Mouse (Mus musculus): ENCODE data around the gene Fes. TPM values are rescaled to one million over a fixed set of nuclear protein-coding genes. Genes with fewer than 3 reads are reported as not detected.

The Fes gene
- polyA plus RNA-seq, 1 experiment: 5.9 TPM

DNA sequence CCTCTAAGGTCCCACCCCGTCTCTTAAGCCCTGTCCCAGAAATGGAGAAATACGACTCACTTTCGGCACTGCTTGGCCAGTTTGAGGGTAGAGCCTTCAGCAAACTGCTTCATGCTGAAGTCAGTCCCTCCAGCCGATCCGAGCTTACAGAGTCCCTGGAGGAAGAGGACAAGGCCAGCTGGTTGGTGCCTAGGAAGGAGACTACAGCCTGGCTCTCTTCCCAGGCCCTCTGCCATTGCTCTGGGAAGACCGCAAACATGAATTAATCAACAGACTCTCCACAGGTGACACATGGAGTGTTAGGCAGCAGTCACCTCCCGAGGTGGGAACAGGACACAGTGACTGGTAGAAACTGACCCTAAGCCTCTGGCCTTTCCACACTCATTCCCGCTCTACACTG is 57.5 kb downstream of the Fes start:
- Histone ChIP-seq H3K4me1 (ENCODE audit: control insufficient read depth, insufficient read depth, low read length) (no peaks in the 10 kb centered on the region), H3K27ac (ENCODE audit: insufficient read depth, low read length) (no peak overlapping the region), H3K4me3 (ENCODE audit: insufficient read depth, low read length) (no peak overlapping the region)
- no peak for TF ChIP-seq POLR2A (IDR thresholded peaks at IDR 0.05; ENCODE audit: extremely low read depth, insufficient read depth, low read length)
- no peak for TF ChIP-seq CTCF (IDR thresholded peaks at IDR 0.05; ENCODE audit: extremely low read depth, insufficient read depth, low read length)

Other genes starting within 250 kb of the Fes start
- gene Sema4b, start 201.1 kb downstream of the Fes start, polyA plus RNA-seq (2012; rRNA removed): 11.6 and 12.5 TPM in 2 replicates
- gene Cib1, start 155.1 kb downstream of the Fes start, polyA plus RNA-seq (2012; rRNA removed): 31.9 and 35.9 TPM in 2 replicates
- gene Gdpgp1, start 155.1 kb downstream of the Fes start, polyA plus RNA-seq (2012; rRNA removed): 3.4 and 3.7 TPM in 2 replicates
- 0.98 and 1.5 TPM in 2 replicates for gene Ttll13, start 141.6 kb downstream of the Fes start, polyA plus RNA-seq (2012; rRNA removed)
- gene Ngrn, start 126.7 kb downstream of the Fes start, polyA plus RNA-seq (2012; rRNA removed): 55.6 and 56.0 TPM in 2 replicates
- gene Vps33b, start 118.3 kb downstream of the Fes start, polyA plus RNA-seq (2012; rRNA removed): 23.2 and 25.6 TPM in 2 replicates
- 0.98 and 3.0 TPM in 2 replicates for gene Prc1, start 93.5 kb downstream of the Fes start, polyA plus RNA-seq (2012; rRNA removed)
- gene Rccd1, start 63.5 kb downstream of the Fes start, polyA plus RNA-seq (2012; rRNA removed): 17.4 and 23.3 TPM in 2 replicates
- gene Unc45a, start 46.9 kb downstream of the Fes start, polyA plus RNA-seq (2012; rRNA removed): 55.4 and 56.8 TPM in 2 replicates
- gene Hddc3, start 44.8 kb downstream of the Fes start, polyA plus RNA-seq (2012; rRNA removed): 54.6 and 61.3 TPM in 2 replicates
- gene Man2a2, start 16.6 kb downstream of the Fes start, polyA plus RNA-seq (2012; rRNA removed): 112 and 115 TPM in 2 replicates
- gene Furin, start 17.5 kb upstream of the Fes start, polyA plus RNA-seq (2012; rRNA removed): 19.9 and 22.1 TPM in 2 replicates
- gene Blm, start 147.2 kb upstream of the Fes start, polyA plus RNA-seq (2012; rRNA removed): 4.0 and 4.6 TPM in 2 replicates

All from cortical plate, adult 2 months (tissue).